Mouse (Mus musculus): Measurements from ENCODE around the gene Ctla4.

Gene Ctla4

GRCm38 (mm10) chr1:60920493-60921355, 33.9 kb downstream of the Ctla4 start:
- no peak for DNase-seq (ENCODE audit: low spot score in 2 of 2)

GRCm38 (mm10) chr1:60929036-60929435, 42.2 kb downstream of the Ctla4 start:
- DNase-seq (ENCODE audit: low spot score in 2 of 2): no peak

- DNase-seq (ENCODE audit: low spot score in 2 of 2): no peak
These were observed 43.6 kb downstream of the Ctla4 start for GRCm38 (mm10) chr1:60930397-60930796.

- no peak for DNase-seq (ENCODE audit: low spot score in 2 of 2)
These were observed 49.3 kb downstream of the Ctla4 start for GRCm38 (mm10) chr1:60935968-60936581.

GRCm38 (mm10) chr1:60936963-60937711, 50.3 kb downstream of the Ctla4 start:
- no peak for DNase-seq (ENCODE audit: low spot score in 2 of 2)

- DNase-seq (ENCODE audit: low spot score in 2 of 2): no peak
These were observed 51.5 kb downstream of the Ctla4 start for GRCm38 (mm10) chr1:60938256-60938655.

- DNase-seq (ENCODE audit: low spot score in 2 of 2): no peak
These were observed 52.2 kb downstream of the Ctla4 start for GRCm38 (mm10) chr1:60938974-60939373.

GRCm38 (mm10) chr1:60940023-60940422, 53.2 kb downstream of the Ctla4 start:
- DNase-seq (ENCODE audit: low spot score in 2 of 2): no peak

GRCm38 (mm10) chr1:60940620-60941019, 53.8 kb downstream of the Ctla4 start:
- DNase-seq (ENCODE audit: low spot score in 2 of 2): no peak

GRCm38 (mm10) chr1:60941056-60942048, 54.6 kb downstream of the Ctla4 start:
- DNase-seq (ENCODE audit: low spot score in 2 of 2): no peak

GRCm38 (mm10) chr1:60942921-60943320, 56.1 kb downstream of the Ctla4 start:
- DNase-seq (ENCODE audit: low spot score in 2 of 2): no peak

- no peak for DNase-seq (ENCODE audit: low spot score in 2 of 2)
These were observed 59.0 kb downstream of the Ctla4 start for GRCm38 (mm10) chr1:60945633-60946401.

GRCm38 (mm10) chr1:60948112-60948511, 61.3 kb downstream of the Ctla4 start:
- no peak for DNase-seq (ENCODE audit: low spot score in 2 of 2)

- DNase-seq (ENCODE audit: low spot score in 2 of 2): no peak
These were observed 66.2 kb downstream of the Ctla4 start for GRCm38 (mm10) chr1:60952958-60953357.

- no peak for DNase-seq (ENCODE audit: low spot score in 2 of 2)
These were observed 66.9 kb downstream of the Ctla4 start for GRCm38 (mm10) chr1:60953686-60954085.

GRCm38 (mm10) chr1:60954759-60955158, 68.0 kb downstream of the Ctla4 start:
- DNase-seq (ENCODE audit: low spot score in 2 of 2): no peak

- no peak for DNase-seq (ENCODE audit: low spot score in 2 of 2)
These were observed 68.4 kb downstream of the Ctla4 start for GRCm38 (mm10) chr1:60955186-60955585.

GRCm38 (mm10) chr1:60956196-60956595, 69.4 kb downstream of the Ctla4 start:
- no peak for DNase-seq (ENCODE audit: low spot score in 2 of 2)

GRCm38 (mm10) chr1:60958287-60958686, 71.5 kb downstream of the Ctla4 start:
- DNase-seq (ENCODE audit: low spot score in 2 of 2): no peak

GRCm38 (mm10) chr1:60959246-60959645, 72.4 kb downstream of the Ctla4 start:
- no peak for DNase-seq (ENCODE audit: low spot score in 2 of 2)

All from cerebellum, postnatal 4 days (tissue).